Mouse (Mus musculus): ENCODE results near the gene Rbak. TPM values are rescaled to one million over a fixed set of nuclear protein-coding genes. Genes with fewer than 3 reads are reported as not detected.
"Not testable (repeated sequence)": the region's sequence is repeated elsewhere in the genome, so short reads cannot be mapped to it uniquely, and the experiment has no call there.

Gene Rbak
- 1 to 10 TPM; 4.3 to 4.5 TPM for total RNA-seq (2021)
- long read RNA-seq, experiment 1, transcript Rbak-201 (5 exons, 3,335 nt), result major isoform, 6 of 11 reads
- long read RNA-seq, experiment 1, partial matches to known transcripts, result 0 of 11 reads
- long read RNA-seq, experiment 1, other reads (novel, unspliced or antisense), result 4 of 11 reads
- long read RNA-seq, experiment 2, transcript Rbak-201 (5 exons, 3,335 nt), result major isoform, 5 of 6 reads
- long read RNA-seq, experiment 2, partial matches to known transcripts, result 0 of 6 reads
- long read RNA-seq, experiment 2, other reads (novel, unspliced or antisense), result 1 of 6 reads

DNA sequence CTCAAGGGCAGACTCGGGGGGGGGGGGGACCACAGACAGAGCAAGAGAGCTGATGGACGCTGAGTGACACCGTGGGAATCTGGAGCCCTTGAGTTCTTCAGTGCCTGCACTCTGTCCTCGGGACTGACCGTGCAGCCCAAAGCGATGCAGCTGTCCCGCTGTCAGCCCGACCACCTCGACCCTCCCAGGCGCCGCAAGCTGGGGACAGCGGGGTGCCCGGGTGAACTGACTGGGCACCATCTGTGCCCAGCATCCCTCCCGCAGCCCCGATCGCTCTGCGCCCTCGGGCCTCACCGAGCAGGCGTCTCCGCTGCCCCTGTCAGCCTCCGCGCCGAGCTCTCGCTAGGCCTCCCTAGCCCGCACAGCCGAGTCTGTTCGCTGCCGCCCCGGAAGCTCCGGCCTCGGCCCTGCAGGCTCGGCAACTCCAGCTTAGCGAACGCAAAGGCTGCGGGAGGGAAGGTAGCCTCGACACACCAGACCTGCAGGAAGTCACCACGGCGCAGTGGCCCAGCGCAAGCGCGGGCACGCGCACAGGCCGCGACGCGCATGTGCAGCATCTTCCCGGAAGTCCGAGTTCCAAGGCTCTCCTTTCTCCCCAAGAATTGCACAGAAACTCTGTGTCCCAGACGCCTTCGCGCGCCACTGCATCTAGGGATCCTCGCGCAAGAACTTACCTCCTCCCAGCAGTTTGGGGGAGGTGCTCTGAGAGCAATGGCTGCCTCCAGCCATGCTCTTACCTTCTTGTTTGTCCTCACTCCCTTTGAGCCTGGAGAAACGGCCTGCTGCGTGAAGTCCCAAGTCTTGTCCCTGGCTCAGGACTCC is at the start of gene Rbak, which contains the start of gene Spdye4b:
Gene Rbak (minus strand): TSS at position 521 of the 822 bp plus-strand sequence.
Gene Spdye4b (plus strand): TSS at position 763 of the 822 bp plus-strand sequence.
- DNase-seq, result peak; percentile 91
- intact Hi-C loops (cut with DNase I; ENCODE audit: low total_unique reads), result no loop called here

DNA sequence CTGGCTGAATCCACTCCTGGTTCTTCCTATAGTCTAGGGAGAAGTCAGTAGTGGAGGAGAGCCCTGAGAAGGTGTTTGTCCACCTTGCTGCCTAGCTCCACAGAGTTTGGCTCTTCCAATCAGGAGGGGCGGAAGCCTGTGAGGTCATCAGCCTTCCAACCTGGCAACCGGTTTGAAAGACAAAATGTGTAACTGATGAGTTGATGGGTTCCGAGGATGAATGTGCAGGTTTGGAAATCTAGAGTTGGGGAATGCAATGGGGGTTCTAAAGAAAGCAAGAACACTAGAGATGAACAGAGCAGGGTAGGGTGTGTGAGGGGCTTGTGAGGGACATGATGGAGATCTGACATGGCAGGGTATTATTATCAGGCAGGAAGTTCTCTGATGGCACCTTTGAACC is 46.2 kb upstream of the Rbak start, which contains the start of gene Spdye4a:
Gene Spdye4a (minus strand): TSS at position 101 of the 400 bp plus-strand sequence.
- intact Hi-C loops (cut with DNase I; ENCODE audit: low total_unique reads), result no loop called here
- DNase-seq, result no peak

DNA sequence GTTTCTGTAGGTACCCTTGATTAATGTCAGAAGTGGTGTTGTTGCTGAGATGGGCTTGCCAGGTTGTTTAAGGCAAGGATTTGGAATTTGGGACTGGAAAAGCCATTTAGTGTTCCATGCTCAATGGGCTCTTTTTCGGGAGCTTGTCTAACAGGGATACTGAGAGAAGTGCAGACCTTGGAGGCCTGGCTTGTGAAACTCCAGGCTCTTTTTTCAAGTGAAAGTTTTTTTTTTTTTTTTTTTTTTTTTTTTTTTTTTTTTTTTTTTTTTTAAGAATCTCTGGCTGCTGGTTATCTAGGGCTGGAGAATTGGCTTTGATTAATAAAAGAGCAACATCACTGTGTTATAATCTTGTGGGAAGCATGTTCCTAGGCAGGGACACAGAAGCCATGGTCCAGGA is 41.7 kb upstream of the Rbak start:
- no peak for DNase-seq

DNA sequence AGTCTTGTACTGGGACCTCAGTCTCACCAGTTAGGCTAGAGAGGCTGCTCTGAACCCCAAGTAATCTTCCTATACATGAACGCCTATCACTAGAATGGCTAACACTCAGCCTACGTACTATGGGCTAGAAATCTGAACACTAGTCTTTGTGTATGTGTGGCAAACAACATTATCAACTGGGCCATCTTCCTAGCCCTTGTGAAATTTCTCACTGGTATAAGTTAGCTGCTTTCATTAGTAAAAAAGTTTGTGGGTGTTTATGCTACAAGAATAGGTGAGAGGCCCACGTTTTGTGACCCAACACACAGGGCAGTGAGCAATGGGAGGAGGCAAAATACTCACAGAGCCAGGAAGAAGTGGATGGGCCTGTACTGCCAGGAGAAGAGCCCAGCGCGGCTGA is 40.4 kb upstream of the Rbak start:
- intact Hi-C loops (cut with DNase I; ENCODE audit: low total_unique reads), result no loop called here
- no peak for DNase-seq

More for the DNA sequence above, 41.7 kb upstream of the Rbak start:
- intact Hi-C loops (cut with DNase I; ENCODE audit: low total_unique reads), result no loop called here

DNA sequence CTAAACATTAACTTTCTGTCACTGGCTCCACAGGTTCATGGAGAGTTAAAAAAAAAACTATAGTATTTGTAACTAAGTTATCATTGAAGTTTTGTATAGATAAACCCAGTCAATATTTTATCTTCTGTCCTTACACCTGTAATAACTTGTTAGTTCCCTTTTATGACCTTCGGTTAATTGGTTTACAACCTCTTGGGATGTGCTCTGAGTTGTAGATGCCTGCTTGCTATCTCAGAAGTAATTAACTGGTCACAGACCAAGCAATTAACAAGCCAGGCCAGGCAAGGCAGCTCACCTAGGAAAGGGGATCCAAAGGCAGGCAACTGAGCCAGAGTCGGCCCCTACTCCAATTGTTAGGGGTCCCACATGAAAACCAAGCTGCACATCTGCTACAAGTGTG is 33.3 kb upstream of the Rbak start:
- intact Hi-C loops (cut with DNase I; ENCODE audit: low total_unique reads), result no loop called here
- DNase-seq, result no peak

DNA sequence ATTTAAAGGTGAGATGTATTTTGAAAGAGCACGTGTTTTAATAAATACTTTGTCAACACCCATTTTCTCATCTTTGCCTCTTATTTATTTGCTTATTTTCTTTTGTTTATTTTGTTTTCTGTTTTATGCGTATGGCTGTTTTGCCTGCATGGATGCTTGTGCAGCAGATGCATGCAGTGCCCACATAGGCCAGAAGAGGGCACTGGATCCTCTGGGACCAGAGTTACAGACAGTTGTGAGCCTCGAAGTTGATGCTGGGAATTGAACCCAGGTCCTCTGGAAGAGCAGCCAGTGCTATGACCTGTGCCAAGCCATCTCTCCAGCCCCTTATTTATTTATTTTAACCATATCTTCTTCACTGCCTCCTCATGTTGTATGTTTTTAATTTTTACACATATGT is 24.4 kb upstream of the Rbak start:
- DNase-seq, result no peak
- intact Hi-C loops (cut with DNase I; ENCODE audit: low total_unique reads), result no loop called here

DNA sequence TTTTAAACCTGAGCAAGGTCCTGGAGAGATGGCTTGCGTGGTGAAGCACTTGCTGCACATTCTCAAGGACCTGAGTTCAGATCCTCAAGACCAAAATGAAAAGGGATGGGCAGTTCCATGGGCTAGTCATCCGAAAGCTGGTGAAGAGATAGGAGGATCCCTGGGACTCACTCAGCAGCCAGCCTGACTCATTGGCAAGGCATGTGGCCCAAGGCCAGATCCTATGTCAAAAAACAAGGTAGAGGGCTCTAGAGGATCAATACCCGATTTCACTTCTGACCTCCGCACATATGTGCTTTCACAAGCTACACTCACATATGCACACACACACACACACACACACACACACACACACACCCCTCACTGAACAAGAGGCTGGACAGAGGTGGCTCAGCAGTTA is 15.9 kb upstream of the Rbak start:
- intact Hi-C loops (cut with DNase I; ENCODE audit: low total_unique reads), result no loop called here
- no peak for DNase-seq

DNA sequence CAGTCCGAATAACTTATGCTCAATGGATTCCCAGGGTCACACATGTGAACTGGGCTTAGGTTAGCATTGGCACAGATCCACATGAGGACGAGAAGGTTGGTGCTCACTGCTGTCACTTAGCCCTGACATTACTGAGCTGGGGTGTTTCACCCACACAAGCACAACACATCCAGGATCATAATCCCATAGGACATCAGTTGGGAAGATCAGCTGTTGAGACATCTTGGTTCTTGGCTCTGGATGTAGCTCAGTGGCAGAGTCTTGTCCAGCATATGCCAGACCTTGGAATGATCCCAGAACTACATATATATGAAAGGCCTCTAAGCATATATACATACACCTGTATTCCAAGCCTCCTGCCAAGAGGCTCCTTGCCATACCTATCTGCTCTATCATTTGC is 14.6 kb upstream of the Rbak start:
- intact Hi-C loops (cut with DNase I; ENCODE audit: low total_unique reads), result no loop called here
- no peak for DNase-seq

DNA sequence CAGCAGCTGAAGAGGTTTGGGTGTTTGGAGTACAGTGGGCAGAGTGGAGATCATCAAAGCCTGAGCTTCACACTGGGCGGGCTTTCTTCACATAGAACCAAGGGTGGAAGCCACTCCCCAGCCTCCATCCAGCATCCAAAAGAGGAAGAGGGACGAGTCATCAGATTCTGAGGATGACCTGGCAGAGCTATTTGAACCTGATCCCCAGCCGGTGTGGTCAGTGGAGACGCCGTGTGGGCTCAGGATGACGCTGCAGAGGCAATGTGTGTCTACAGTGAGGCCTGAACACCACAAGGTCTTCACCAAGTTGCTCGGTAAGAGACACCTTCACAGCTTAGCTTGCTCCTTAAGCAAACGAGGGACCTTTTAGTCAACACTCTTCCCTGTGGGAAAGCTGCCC is 14.2 kb upstream of the Rbak start:
- intact Hi-C loops (cut with DNase I; ENCODE audit: low total_unique reads), result not testable (repeated sequence)

DNA sequence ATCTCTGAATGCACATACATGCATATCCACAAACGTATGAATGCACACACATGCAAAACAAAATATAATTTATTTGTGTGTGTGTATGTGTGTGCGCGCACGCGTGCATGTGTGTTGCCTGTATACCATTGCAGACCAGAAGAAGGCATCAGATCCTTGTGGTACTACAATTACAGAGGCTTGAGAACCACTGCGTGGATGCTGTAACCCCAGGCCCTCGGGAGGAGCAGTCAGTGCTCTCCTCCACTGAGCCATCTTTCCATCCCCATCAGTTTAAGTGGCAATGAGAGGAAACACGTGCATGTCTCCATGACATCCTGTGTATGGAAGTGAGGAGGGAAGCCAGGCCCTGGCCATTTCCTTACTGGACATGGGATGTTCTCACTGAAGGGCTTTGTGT is 12.2 kb upstream of the Rbak start:
- no peak for DNase-seq
- intact Hi-C loops (cut with DNase I; ENCODE audit: low total_unique reads), result no loop called here

More for the DNA sequence above, 14.2 kb upstream of the Rbak start:
- DNase-seq, result not testable (repeated sequence)

DNA sequence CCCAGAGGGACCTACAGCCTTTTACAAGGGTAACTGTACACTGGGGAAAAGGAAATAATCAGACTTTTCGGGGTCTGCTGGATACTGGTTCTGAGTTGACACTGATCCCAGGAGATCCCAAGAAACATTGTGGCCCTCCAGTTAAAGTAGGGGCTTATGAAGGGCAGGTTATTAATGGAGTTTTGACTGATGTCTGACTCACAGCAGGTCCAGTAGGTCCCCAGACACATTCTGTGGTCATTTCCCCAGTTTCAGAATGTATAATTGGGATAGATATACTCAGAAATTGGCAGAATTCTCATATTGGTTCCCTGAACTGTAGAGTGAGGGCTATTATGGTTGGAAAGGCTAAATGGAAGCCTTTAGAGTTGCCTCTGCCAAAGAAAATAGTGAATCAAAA is 7.4 kb upstream of the Rbak start:
- DNase-seq; intact Hi-C loops (cut with DNase I; ENCODE audit: low total_unique reads): not testable (repeated sequence)

DNA sequence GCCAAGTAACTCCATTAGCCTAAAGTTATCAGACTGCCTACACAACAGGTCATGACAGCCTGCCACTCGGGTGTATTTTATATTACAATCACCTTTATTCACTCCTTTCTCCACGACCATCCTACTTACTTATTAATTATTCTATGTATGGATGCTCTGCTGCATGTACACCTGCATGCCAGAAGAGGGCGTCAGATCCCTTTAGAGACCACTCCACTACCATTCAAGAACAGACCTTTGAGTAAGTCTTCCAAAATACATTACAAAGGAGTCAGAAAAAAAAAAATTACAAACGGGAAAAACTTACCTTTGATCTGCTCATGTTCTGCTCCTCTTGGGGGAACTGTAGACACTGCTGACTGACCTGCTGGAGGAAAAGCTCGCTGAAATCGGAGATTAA is 1.4 kb downstream of the Rbak start:
- no peak for DNase-seq
- intact Hi-C loops (cut with DNase I; ENCODE audit: low total_unique reads), result no loop called here

DNA sequence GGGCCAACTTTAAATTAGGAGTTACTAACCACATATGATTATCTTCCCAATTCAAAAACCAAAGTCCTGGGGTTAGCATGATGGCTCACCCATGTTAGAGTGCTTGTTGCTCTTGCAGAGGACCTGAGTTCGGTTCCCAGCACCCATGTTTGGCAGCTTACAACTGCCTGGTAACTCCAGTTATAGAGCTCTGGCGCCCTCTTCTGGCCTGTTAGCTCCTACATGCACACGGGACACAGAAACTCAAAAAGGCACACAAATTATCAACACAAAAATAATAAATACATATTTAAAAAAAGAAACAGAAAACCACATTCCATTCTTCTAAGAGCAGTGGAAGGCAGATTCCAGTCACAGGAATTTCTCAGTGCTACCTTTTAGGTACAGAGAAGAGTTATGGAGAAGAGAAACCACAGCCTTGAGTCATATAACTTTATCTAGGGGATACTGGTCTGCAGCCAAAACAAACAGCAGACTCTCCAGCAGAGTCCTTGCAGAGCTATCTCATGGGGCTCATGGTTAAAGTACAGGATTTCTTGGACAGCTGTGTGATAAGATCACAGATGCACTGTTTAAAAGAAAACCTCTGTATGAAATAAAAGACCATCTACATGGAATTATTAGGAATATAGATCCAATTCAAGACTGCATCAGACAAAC is 2.9 kb downstream of the Rbak start:
- DNase-seq, result no peak
- intact Hi-C loops (cut with DNase I; ENCODE audit: low total_unique reads), result no loop called here

DNA sequence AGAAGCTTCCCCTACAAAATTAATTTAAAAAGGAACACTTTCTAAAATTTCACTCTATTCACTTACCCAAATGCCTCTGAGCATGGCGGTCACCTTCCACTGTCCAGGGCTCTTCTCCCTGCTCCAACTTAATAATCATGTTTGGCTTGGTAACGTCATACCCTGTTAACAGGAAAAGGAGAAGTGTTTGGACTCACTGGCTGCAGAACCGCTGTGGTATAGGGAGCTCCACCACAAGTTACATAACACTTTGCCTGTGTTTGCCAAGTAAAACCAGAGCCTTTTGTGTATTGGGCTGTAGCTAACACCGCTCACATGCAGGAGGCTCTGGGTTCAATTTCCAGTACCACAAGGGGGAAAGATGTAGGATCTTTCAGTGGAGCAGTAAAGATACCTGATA is 4.6 kb downstream of the Rbak start:
- DNase-seq, result no peak
- intact Hi-C loops (cut with DNase I; ENCODE audit: low total_unique reads), result no loop called here

DNA sequence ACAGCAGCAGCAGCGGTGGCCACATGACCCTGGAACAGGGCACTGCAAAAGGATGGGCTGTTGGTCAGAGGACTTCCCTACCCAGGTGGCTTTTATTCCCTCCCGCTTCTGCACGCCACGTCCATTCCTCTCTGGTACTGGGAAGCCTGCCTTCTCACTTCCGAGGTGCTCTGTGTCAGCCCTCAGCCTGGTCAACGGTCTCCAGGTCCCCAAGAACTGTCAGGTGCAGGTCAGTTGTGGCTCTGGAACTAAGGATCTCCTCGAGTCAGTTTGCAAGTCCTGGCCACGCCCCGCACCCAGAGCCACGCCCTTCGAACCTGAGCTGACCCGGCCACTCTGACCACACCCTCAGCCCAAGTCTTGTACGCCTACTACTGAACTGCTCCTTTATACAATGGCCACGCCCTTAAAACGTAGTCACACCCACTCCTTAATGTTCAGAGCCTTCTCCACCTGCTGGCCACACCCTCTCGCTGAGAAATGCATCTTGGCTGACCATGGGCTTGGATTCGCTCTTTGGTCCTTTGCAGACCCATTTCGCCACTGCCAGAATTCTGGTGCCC is 15.0 kb downstream of the Rbak start:
- intact Hi-C loops (cut with DNase I; ENCODE audit: low total_unique reads), result no loop called here
- DNase-seq, result no peak

DNA sequence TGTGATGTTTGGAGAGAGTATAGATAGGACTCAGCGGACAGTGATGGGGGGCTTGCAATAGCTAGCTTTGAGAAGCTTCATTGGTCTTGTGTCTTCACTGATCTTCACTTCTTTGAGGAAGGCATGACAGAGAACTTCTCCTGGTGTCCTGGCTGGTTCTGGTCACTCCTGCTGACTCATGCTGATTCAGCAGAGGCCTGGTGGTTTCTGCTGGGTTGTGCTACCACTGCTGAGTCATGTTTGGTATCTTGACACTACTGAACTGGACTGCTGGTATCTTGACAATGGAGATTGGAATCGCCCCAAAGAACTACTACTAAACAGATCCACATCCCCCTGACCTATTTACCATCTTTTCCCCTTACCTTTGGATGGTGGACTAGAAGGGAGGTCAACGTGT is 25.0 kb downstream of the Rbak start:
- DNase-seq, result no peak
- intact Hi-C loops (cut with DNase I; ENCODE audit: low total_unique reads), result no loop called here

DNA sequence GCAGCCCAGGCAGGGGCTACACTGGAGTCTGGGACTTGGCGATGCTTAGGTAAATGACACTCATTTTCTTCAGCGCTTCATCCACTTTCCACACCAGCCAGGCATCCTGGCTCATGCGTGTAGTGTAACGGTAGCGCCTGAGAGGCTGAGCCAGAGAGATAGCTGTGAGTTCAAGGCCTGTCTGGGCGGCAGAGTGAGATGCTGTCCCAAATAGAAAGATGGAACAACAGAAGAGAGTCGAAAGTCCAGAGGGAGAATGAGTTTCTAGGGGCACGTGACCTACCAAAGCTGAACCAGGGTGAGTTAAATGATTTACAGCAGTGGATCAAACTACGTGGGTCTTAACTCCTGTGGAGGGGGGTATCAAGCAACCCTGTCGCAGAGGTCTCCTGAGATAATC is 26.8 kb downstream of the Rbak start:
- no peak for DNase-seq
- intact Hi-C loops (cut with DNase I; ENCODE audit: low total_unique reads), result no loop called here

DNA sequence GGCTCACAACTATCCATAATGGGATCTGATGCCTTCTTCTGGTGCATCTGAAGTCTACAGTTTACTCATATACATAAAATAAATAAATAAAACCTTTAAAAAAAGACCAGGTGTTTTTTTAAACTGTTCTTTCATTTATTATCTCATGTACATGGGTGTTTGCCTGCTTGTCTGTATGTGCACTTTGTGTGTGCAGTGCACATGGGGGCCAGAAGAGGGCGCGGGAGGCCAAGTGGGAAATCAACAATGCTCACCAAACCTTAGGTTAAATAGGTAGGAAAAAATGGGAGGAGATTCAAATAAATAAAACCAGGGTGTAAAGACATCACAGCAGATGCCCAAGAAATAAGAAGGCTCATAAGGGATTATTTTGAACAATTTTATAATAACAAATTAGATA is 30.5 kb downstream of the Rbak start:
- no peak for DNase-seq
- intact Hi-C loops (cut with DNase I; ENCODE audit: low total_unique reads), result no loop called here

DNA sequence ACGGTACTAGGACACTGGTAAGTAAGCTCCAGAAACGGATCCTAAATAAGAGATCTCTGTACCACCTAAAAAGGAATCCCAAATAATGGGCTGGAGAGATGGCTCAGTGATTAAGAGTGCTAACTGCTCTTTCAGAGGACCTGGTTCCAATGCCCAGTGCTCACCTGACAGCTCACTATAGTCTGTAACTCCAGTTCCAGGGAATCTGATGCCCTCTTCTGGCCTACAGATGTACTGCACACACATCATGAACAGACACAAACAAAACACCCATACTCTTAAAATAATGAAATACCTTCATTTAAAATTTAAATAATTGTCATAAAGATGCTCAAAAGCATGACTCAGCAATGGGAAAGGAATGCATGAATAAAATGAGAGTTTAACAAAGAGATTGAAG is 31.0 kb downstream of the Rbak start:
- DNase-seq, result no peak
- intact Hi-C loops (cut with DNase I; ENCODE audit: low total_unique reads), result no loop called here

DNA sequence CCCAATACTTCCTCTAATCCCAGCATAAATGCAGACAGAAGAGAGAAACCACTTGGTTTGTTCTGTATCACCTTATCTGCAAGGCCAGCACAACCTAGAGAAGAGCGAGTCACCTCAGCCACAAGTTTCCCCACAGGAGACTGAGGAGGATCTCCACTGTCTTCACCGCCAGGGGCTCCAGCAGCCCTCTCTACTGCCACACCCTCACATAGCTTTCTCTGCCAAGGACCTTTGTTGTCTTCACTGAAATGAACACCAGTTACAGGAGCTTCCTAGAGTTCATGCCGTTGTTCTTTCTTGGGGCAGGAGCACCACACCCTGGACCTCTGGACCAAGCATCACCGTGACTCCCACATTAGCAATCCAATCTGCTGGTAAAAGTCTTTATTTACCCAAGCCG is 31.9 kb downstream of the Rbak start:
- DNase-seq, result no peak
- intact Hi-C loops (cut with DNase I; ENCODE audit: low total_unique reads), result no loop called here

Data from gastrocnemius, postnatal 14 days (tissue).